Mouse (Mus musculus): ENCODE data around the gene Axin2. TPM values are rescaled to one million over a fixed set of nuclear protein-coding genes. Genes with fewer than 3 reads are reported as not detected.

The Axin2 gene
- total and polyA plus RNA-seq, 3 experiments: 14.2 to 29.9 (median 16.6) TPM

DNA sequence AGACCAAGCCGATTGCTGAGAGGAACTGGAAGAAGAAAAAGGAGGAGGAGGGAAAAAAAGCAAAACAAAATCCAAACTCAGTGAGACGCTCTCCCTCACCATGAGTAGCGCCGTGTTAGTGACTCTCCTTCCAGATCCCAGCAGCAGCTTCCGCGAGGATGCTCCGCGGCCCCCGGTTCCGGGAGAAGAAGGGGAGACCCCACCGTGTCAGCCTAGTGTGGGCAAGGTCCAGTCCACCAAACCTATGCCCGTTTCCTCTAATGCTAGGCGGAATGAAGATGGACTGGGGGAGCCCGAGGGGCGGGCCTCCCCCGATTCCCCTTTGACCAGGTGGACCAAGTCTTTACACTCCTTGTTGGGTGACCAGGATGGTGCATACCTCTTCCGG, 3.0 kb downstream of the Axin2 start:
- no peaks in the 10 kb centered on the region for H3K27me3 ChIP-seq (replicated peaks)
- peak overlapping the region; percentile 23 to 96 (median 79) for H3K4me3 ChIP-seq (replicated peaks in 1 of 3; ENCODE audit: low read depth in 2 of 3, low read length in 2 of 3, poor library complexity in 1 of 3)
- H3K9ac ChIP-seq (ENCODE audit: insufficient read depth, low read depth): peak overlapping the region; percentile 67; the same call in 1 of the 2 replicates
- H3K4me1 ChIP-seq (ENCODE audit: control insufficient read depth in 1 of 2, insufficient read depth in 2 of 2): peaks cover 20 to 64% of the 10 kb centered on the region in 2 experiments
- dilution Hi-C loops (cut with MboI; ENCODE audit: extremely low pct_ligation_motif_present, extremely low pct_unique_long_range_greater_than_20kb, low sequenced_read_pairs) (no loop called here), in situ Hi-C loops (cut with MboI; ENCODE audit: low pct_ligation_motif_present, low pct_unique_long_range_greater_than_20kb, low sequenced_read_pairs) (loop anchor here (10.0 kb wide), 1 partner anchor 468 kb away; no protein-coding TSS in a partner anchor)
- H3K4me2 ChIP-seq (ENCODE audit: insufficient read depth, low read depth, poor library complexity, severe bottlenecking): peak overlapping the region; percentile 75
- H3K36me3 ChIP-seq (replicated peaks in 1 of 2; ENCODE audit: control insufficient read depth in 1 of 2, insufficient read depth in 1 of 2, low read length in 1 of 2): peaks cover 0 to 39% of the 10 kb centered on the region in 2 experiments
- H3K27ac ChIP-seq (ENCODE audit: insufficient read depth, low read depth): no peak overlapping the region
- peaks cover 22% of the 10 kb centered on the region for H3K79me2 ChIP-seq (replicated peaks; ENCODE audit: control insufficient read depth, extremely low read depth, insufficient read depth, poor library complexity, severe bottlenecking)
- DNase-seq (ENCODE audit: extremely low read depth): no peak
- H3K9me3 ChIP-seq (replicated peaks; ENCODE audit: low read length): no peaks in the 10 kb centered on the region
- TF ChIP-seq ZKSCAN1 (IDR thresholded peaks at IDR 0.05; ENCODE audit: borderline replicate concordance, low read depth, low read length) (no peak), JUN (IDR thresholded peaks at IDR 0.05; ENCODE audit: insufficient read depth, low read depth, low read length) (no peak), HCFC1 (IDR thresholded peaks at IDR 0.05; ENCODE audit: low read depth, low read length) (no peak), MAX (IDR thresholded peaks at IDR 0.05; ENCODE audit: low read length) (no peak), RCOR1 (conservative IDR thresholded peaks at IDR 0.05; ENCODE audit: low read depth, low read length) (no peak), ZNF384 (IDR thresholded peaks at IDR 0.05; ENCODE audit: low read depth, low read length) (no peak), RAD21 (IDR thresholded peaks at IDR 0.05; ENCODE audit: low read depth, low read length) (no peak), NRF1 (IDR thresholded peaks at IDR 0.05; ENCODE audit: low read depth, low read length) (no peak), SIN3A (IDR thresholded peaks at IDR 0.05; ENCODE audit: low read length) (no peak), CTCF (conservative IDR thresholded peaks at IDR 0.05 in 1 of 2, IDR thresholded peaks at IDR 0.05 in 1 of 2; ENCODE audit: low read depth in 2 of 2, low read length in 2 of 2) (no peak), KAT2A (IDR thresholded peaks at IDR 0.05; ENCODE audit: insufficient replicate concordance, low read length) (no peak), POLR2A (IDR thresholded peaks at IDR 0.05; ENCODE audit: low read depth, low read length) (no peak), UBTF (IDR thresholded peaks at IDR 0.05; ENCODE audit: low read depth, low read length) (no peak), NELFE (IDR thresholded peaks at IDR 0.05; ENCODE audit: low read depth, low read length) (no peak), PAX5 (IDR thresholded peaks at IDR 0.05; ENCODE audit: low read length) (no peak)

DNA sequence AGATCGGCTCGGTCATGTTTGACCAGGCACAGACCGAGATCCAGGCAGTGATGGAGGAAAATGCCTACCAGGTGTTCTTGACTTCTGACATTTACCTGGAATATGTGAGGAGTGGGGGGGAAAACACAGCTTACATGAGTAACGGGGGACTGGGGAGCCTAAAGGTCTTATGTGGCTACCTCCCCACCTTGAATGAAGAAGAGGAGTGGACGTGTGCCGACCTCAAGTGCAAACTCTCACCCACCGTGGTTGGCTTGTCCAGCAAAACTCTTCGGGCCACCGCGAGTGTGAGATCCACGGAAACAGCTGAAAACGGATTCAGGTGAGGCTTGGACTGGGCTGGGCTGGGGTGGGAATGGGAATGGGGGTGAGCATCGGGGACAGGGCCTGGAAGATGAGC, 3.6 kb downstream of the Axin2 start:
- peak overlapping the region; percentile 30 to 96 (median 79) for H3K4me3 ChIP-seq (replicated peaks in 1 of 3; ENCODE audit: low read depth in 2 of 3, low read length in 2 of 3, poor library complexity in 1 of 3)
- H3K36me3 ChIP-seq (replicated peaks in 1 of 2; ENCODE audit: control insufficient read depth in 1 of 2, insufficient read depth in 1 of 2, low read length in 1 of 2): peaks cover 0 to 45% of the 10 kb centered on the region in 2 experiments
- dilution Hi-C loops (cut with MboI; ENCODE audit: extremely low pct_ligation_motif_present, extremely low pct_unique_long_range_greater_than_20kb, low sequenced_read_pairs): no loop called here
- peaks cover 21 to 64% of the 10 kb centered on the region in 2 experiments for H3K4me1 ChIP-seq (ENCODE audit: control insufficient read depth in 1 of 2, insufficient read depth in 2 of 2)
- in situ Hi-C loops (cut with MboI; ENCODE audit: low pct_ligation_motif_present, low pct_unique_long_range_greater_than_20kb, low sequenced_read_pairs): loop anchor here (10.0 kb wide), 1 partner anchor 469 kb away; no protein-coding TSS in a partner anchor
- TF ChIP-seq GABPA (IDR thresholded peaks at IDR 0.05; ENCODE audit: insufficient replicate concordance, low read depth, low read length) (no peak), POLR2A (IDR thresholded peaks at IDR 0.05; ENCODE audit: low read depth, low read length) (no peak), TCF12 (IDR thresholded peaks at IDR 0.05; ENCODE audit: low read depth, low read length) (no peak), ZKSCAN1 (IDR thresholded peaks at IDR 0.05; ENCODE audit: borderline replicate concordance, low read depth, low read length) (no peak), CHD2 (IDR thresholded peaks at IDR 0.05; ENCODE audit: low read length) (no peak), NELFE (IDR thresholded peaks at IDR 0.05; ENCODE audit: low read depth, low read length) (no peak), MEF2A (IDR thresholded peaks at IDR 0.05; ENCODE audit: borderline replicate concordance, low read depth, low read length) (no peak), BHLHE40 (IDR thresholded peaks at IDR 0.05; ENCODE audit: low read depth, low read length) (no peak), ZNF384 (IDR thresholded peaks at IDR 0.05; ENCODE audit: low read depth, low read length) (no peak), E2F4 (IDR thresholded peaks at IDR 0.05; ENCODE audit: insufficient replicate concordance, low read depth, low read length) (no peak), MXI1 (IDR thresholded peaks at IDR 0.05; ENCODE audit: low read depth, low read length) (no peak), USF2 (conservative IDR thresholded peaks at IDR 0.05; ENCODE audit: low read depth, low read length) (no peak), SIN3A (IDR thresholded peaks at IDR 0.05; ENCODE audit: low read length) (no peak), USF1 (IDR thresholded peaks at IDR 0.05; ENCODE audit: low read depth, low read length) (no peak), SMC3 (IDR thresholded peaks at IDR 0.05; ENCODE audit: low read depth, low read length) (no peak)
- peaks cover 22% of the 10 kb centered on the region for H3K79me2 ChIP-seq (replicated peaks; ENCODE audit: control insufficient read depth, extremely low read depth, insufficient read depth, poor library complexity, severe bottlenecking)
- H3K27ac ChIP-seq (ENCODE audit: insufficient read depth, low read depth): no peak overlapping the region
- no peak overlapping the region for H3K9ac ChIP-seq (ENCODE audit: insufficient read depth, low read depth)
- H3K9me3 ChIP-seq (replicated peaks; ENCODE audit: low read length): no peaks in the 10 kb centered on the region
- DNase-seq (ENCODE audit: extremely low read depth): no peak
- H3K4me2 ChIP-seq (ENCODE audit: insufficient read depth, low read depth, poor library complexity, severe bottlenecking): no peak overlapping the region
- no peaks in the 10 kb centered on the region for H3K27me3 ChIP-seq (replicated peaks)
